Mouse (Mus musculus) subcutaneous adipose tissue, adult 2 months (tissue): ENCODE data around the gene Gnaq. TPM values are rescaled to one million over a fixed set of nuclear protein-coding genes. Genes with fewer than 3 reads are reported as not detected.

Experiments
- polyA plus RNA-seq: library from polyadenylated mRNA; depleted of rRNA; stranded (reverse); fragments of >200 nt; gene quantifications from 2 replicates; pipeline ENCODE4 v1.2.3, GENCODE M21; 2012; ENCODE audit warnings: low replicate concordance; rRNA removed

The Gnaq gene
- polyA plus RNA-seq = 22.1 and 23.3 TPM in 2 replicates

GRCm38 (mm10) chr19:16132791-16132864 is at the start of gene Gnaq:
TSS of gene Gnaq (plus strand) at chr19:16132831.

GRCm38 (mm10) chr19:16435531-16436231 is 303.1 kb downstream of the Gnaq start, which contains the start of gene Gna14:
TSS of gene Gna14 (plus strand) at chr19:16435762.

Other genes with a start within 250 kb of the Gnaq start
- 36.2 and 77.8 TPM in 2 replicates for gene Psat1, start 185.5 kb upstream of the Gnaq start, polyA plus RNA-seq
- gene Cep78, start 147.8 kb upstream of the Gnaq start, polyA plus RNA-seq = 3.0 and 4.7 TPM in 2 replicates